Mouse (Mus musculus): ENCODE results near the gene Grcc10. TPM values are rescaled to one million over a fixed set of nuclear protein-coding genes. Genes with fewer than 3 reads are reported as not detected.

Grcc10 gene
- polyA plus RNA-seq, 1 experiment from 2014 or later, result 701 TPM

DNA sequence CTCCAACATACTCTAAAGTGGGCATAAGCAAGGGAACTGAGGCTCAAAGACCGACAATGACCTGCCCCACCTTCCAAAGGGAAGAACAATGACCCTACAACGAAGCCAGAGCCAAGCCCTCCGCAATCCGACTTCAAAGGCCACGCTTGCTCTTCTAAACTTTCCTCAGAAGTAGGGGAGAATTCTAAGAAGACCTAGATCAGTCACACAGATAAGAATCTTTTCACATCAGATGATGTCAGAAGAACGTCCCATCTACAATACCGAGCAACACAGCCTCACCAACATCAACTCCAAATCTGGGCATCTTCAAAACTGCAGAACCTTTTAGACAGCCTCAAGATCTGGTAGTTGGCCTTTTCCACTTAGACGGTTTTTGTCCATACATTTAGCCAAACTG lies 9.2 kb upstream of the Grcc10 start:
- 84% methylated on average over 8 of the region's 8 CpGs for WGBS
- Histone ChIP-seq H3K27me3 (ENCODE audit: control insufficient read depth, insufficient read depth, low read length) (no peaks in the 10 kb centered on the region), H3K4me2 (replicated peaks) (no peak overlapping the region), H3K27ac (no peak overlapping the region), H3K4me1 (replicated peaks; ENCODE audit: control insufficient read depth, insufficient read depth, low read length) (peaks cover 30% of the 10 kb centered on the region), H3K9ac (no peak overlapping the region), H3K9me3 (ENCODE audit: control insufficient read depth, low read length) (no peaks in the 10 kb centered on the region), H3K36me3 (replicated peaks; ENCODE audit: control insufficient read depth, insufficient read depth) (peaks cover 48% of the 10 kb centered on the region), H3K4me3 (replicated peaks; ENCODE audit: low read length) (no peak overlapping the region)
- no peak for DNase-seq (ENCODE audit: low spot score)
- no peak for ATAC-seq (ENCODE audit: low FRiP score)

GRCm38 (mm10) chr6:124746654-124747632 lies 5.8 kb upstream of the Grcc10 start:
- peaks cover 74% of the 10 kb centered on the region for H3K36me3 ChIP-seq (replicated peaks; ENCODE audit: control insufficient read depth, insufficient read depth)
- no peaks in the 10 kb centered on the region for H3K9me3 ChIP-seq (ENCODE audit: control insufficient read depth, low read length)
- H3K4me3 ChIP-seq (replicated peaks; ENCODE audit: low read length), result peak overlapping the region; percentile 40; the same call in 1 of the 2 replicates
- ATAC-seq (ENCODE audit: low FRiP score), result no peak
- no peak for DNase-seq (ENCODE audit: low spot score)
- WGBS, result 82% methylated on average over 7 of the region's 7 CpGs
- H3K9ac ChIP-seq, result peak overlapping the region; percentile 80; the same call in 1 of the 2 replicates
- H3K27ac ChIP-seq, result peak overlapping the region; percentile 90; the same call in 1 of the 2 replicates
- no peaks in the 10 kb centered on the region for H3K27me3 ChIP-seq (ENCODE audit: control insufficient read depth, insufficient read depth, low read length)
- peaks cover 14% of the 10 kb centered on the region for H3K4me1 ChIP-seq (replicated peaks; ENCODE audit: control insufficient read depth, insufficient read depth, low read length)
- peak overlapping the region; percentile 94; the same call in 1 of the 2 replicates for H3K4me2 ChIP-seq (replicated peaks)

DNA sequence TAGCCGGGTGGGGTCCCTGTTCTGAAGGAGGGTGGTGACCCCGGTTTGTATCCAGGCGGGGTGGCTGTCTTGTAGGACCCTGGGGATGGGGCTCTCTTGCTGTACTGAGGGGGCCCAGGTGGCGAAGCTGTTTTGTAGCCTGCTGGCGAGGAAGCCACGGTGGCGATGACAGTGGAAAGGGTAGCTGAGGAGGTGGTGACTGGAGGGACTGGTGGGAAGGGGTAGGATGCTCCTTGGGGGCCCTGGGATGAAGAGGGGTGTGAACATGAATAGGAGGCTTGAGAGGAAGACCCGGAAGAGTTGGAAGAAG lies 5.1 kb upstream of the Grcc10 start:
- Histone ChIP-seq H3K9ac (peak overlapping the region; percentile 80), H3K27ac (peak overlapping the region; percentile 90), H3K9me3 (ENCODE audit: control insufficient read depth, low read length) (no peaks in the 10 kb centered on the region), H3K27me3 (ENCODE audit: control insufficient read depth, insufficient read depth, low read length) (no peaks in the 10 kb centered on the region), H3K4me3 (replicated peaks; ENCODE audit: low read length) (peak overlapping the region; percentile 40), H3K4me1 (replicated peaks; ENCODE audit: control insufficient read depth, insufficient read depth, low read length) (peaks cover 18% of the 10 kb centered on the region), H3K4me2 (replicated peaks) (peak overlapping the region; percentile 94), H3K36me3 (replicated peaks; ENCODE audit: control insufficient read depth, insufficient read depth) (peaks cover 71% of the 10 kb centered on the region)
- DNase-seq (ENCODE audit: low spot score), result no peak
- WGBS, result 11% methylated on average over 8 of the region's 8 CpGs
- ATAC-seq (ENCODE audit: low FRiP score), result no peak

DNA sequence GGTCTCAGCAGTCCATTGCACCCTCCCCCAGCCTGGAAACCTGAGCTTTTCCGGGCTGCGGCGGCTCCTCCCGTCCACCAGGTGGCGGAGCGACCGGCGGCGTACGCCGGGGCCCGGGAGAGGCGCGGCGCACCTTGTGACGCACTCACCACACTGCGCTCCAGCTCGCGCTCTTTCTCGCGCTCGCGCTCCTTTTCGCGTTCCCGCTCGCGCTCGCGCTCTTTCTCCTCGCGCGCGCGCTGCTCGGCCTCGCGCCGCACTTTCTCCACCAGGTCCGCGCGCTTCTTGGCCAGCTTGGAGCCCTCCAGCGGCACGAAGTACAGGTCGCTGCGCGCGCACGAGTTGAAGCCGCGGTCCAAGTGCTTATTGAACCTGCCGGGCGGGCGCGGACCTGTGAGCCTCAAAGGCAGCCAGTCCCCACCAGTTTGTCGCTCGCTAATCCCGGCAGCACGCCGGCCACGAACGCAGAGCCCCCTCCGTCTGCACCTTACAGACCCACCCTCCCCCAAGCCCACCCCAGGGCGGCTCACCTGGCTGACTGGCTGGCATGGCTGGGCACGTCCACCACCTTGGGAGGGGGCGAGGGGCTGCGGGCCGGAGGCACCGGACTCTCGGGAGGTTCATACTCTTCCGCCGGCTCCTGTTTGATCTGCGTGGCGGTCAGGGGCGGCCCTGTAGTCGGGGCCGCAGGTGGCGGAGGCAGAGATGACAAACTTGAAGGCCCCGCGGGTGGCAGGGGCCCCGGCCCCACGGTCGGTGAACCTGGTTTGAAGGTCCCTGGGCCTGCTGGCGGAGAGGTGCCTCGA lies 4.5 kb upstream of the Grcc10 start:
- H3K9me3 ChIP-seq (ENCODE audit: control insufficient read depth, low read length), result no peaks in the 10 kb centered on the region
- no peaks in the 10 kb centered on the region for H3K27me3 ChIP-seq (ENCODE audit: control insufficient read depth, insufficient read depth, low read length)
- H3K9ac ChIP-seq, result peak overlapping the region; percentile 80
- peak overlapping the region; percentile 90 for H3K27ac ChIP-seq
- DNase-seq (ENCODE audit: low spot score) (peak; percentile 97), ATAC-seq (ENCODE audit: low FRiP score) (peak; percentile 88)
- peak overlapping the region; percentile 40 for H3K4me3 ChIP-seq (replicated peaks; ENCODE audit: low read length)
- H3K4me2 ChIP-seq (replicated peaks), result peak overlapping the region; percentile 94
- peaks cover 18% of the 10 kb centered on the region for H3K4me1 ChIP-seq (replicated peaks; ENCODE audit: control insufficient read depth, insufficient read depth, low read length)
- WGBS, result under 1% methylated on average over 85 of the region's 85 CpGs
- H3K36me3 ChIP-seq (replicated peaks; ENCODE audit: control insufficient read depth, insufficient read depth), result peaks cover 67% of the 10 kb centered on the region

- 0 out of 2 replicates have a peak overlapping the region, but pooled peaks have one; percentile 40 for H3K4me3 ChIP-seq (replicated peaks; ENCODE audit: low read length)
- H3K4me1 ChIP-seq (replicated peaks; ENCODE audit: control insufficient read depth, insufficient read depth, low read length), result peaks cover 23% of the 10 kb centered on the region
- H3K9me3 ChIP-seq (ENCODE audit: control insufficient read depth, low read length), result no peaks in the 10 kb centered on the region
- H3K4me2 ChIP-seq (replicated peaks), result peak overlapping the region; percentile 94
- 71% methylated on average over 26 of the region's 26 CpGs for WGBS
- no peaks in the 10 kb centered on the region for H3K27me3 ChIP-seq (ENCODE audit: control insufficient read depth, insufficient read depth, low read length)
- H3K27ac ChIP-seq, result peak overlapping the region; percentile 90
- DNase-seq (ENCODE audit: low spot score), result no peak
- no peak for ATAC-seq (ENCODE audit: low FRiP score)
- peaks cover 65% of the 10 kb centered on the region for H3K36me3 ChIP-seq (replicated peaks; ENCODE audit: control insufficient read depth, insufficient read depth)
- H3K9ac ChIP-seq, result peak overlapping the region; percentile 29; the same call in 1 of the 2 replicates
Measured at GRCm38 (mm10) chr6:124744755-124745321, 3.7 kb upstream of the Grcc10 start.

DNA sequence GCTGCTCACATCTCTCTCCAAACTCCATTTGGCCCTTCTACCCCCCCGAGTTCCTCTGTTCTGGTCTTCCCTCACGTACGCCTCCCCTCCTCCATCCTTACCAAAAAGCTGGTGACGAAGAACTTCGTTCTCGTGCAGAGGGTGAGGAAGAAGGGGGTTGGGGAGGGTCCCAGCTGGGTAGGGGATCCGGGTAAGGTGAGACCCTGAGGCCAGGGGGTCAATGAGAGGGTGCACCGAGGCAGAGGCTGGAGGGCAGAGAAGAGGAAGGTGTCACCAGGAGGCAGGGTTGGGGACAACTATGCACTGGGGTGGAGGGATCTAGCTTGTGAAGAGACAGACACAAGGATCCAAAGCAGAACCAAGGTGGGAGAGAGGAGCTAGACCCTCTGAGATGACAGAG lies 2.5 kb upstream of the Grcc10 start:
- Histone ChIP-seq H3K4me3 (replicated peaks; ENCODE audit: low read length) (no peak overlapping the region), H3K36me3 (replicated peaks; ENCODE audit: control insufficient read depth, insufficient read depth) (peaks cover 53% of the 10 kb centered on the region), H3K4me1 (replicated peaks; ENCODE audit: control insufficient read depth, insufficient read depth, low read length) (peaks cover 35% of the 10 kb centered on the region), H3K27ac (no peak overlapping the region), H3K4me2 (replicated peaks) (no peak overlapping the region), H3K9me3 (ENCODE audit: control insufficient read depth, low read length) (no peaks in the 10 kb centered on the region), H3K27me3 (ENCODE audit: control insufficient read depth, insufficient read depth, low read length) (no peaks in the 10 kb centered on the region), H3K9ac (0 out of 2 replicates have a peak overlapping the region, but pooled peaks have one; percentile 18)
- ATAC-seq (ENCODE audit: low FRiP score), result no peak
- 89% methylated on average over 8 of the region's 8 CpGs for WGBS
- DNase-seq (ENCODE audit: low spot score), result no peak

GRCm38 (mm10) chr6:124742839-124743514 lies 1.8 kb upstream of the Grcc10 start:
- DNase-seq (ENCODE audit: low spot score), result no peak
- Histone ChIP-seq H3K36me3 (replicated peaks; ENCODE audit: control insufficient read depth, insufficient read depth) (peaks cover 47% of the 10 kb centered on the region), H3K9ac (0 out of 2 replicates have a peak overlapping the region, but pooled peaks have one; percentile 18), H3K9me3 (ENCODE audit: control insufficient read depth, low read length) (no peaks in the 10 kb centered on the region), H3K4me3 (replicated peaks; ENCODE audit: low read length) (no peak overlapping the region), H3K4me2 (replicated peaks) (no peak overlapping the region), H3K27me3 (ENCODE audit: control insufficient read depth, insufficient read depth, low read length) (no peaks in the 10 kb centered on the region), H3K4me1 (replicated peaks; ENCODE audit: control insufficient read depth, insufficient read depth, low read length) (peaks cover 36% of the 10 kb centered on the region), H3K27ac (no peak overlapping the region)
- WGBS, result 88% methylated on average over 15 of the region's 15 CpGs
- ATAC-seq (ENCODE audit: low FRiP score), result no peak

GRCm38 (mm10) chr6:124741842-124742241 lies 668 bp upstream of the Grcc10 start:
- Histone ChIP-seq H3K4me2 (replicated peaks) (peak overlapping the region; percentile 83), H3K36me3 (replicated peaks; ENCODE audit: control insufficient read depth, insufficient read depth) (peaks cover 35% of the 10 kb centered on the region), H3K27me3 (ENCODE audit: control insufficient read depth, insufficient read depth, low read length) (no peaks in the 10 kb centered on the region), H3K4me1 (replicated peaks; ENCODE audit: control insufficient read depth, insufficient read depth, low read length) (peaks cover 36% of the 10 kb centered on the region), H3K27ac (peak overlapping the region; percentile 98), H3K9me3 (ENCODE audit: control insufficient read depth, low read length) (no peaks in the 10 kb centered on the region), H3K9ac (peak overlapping the region; percentile 96), H3K4me3 (replicated peaks; ENCODE audit: low read length) (peak overlapping the region; percentile 73)
- DNase-seq (ENCODE audit: low spot score) (no peak), ATAC-seq (ENCODE audit: low FRiP score) (no peak)
- WGBS, result 76% methylated on average over 3 of the region's 3 CpGs

Data from hindbrain, embryonic 14.5 days (tissue).